Mouse (Mus musculus): ENCODE measurements around the gene Nynrin. TPM values are rescaled to one million over a fixed set of nuclear protein-coding genes. Genes with fewer than 3 reads are reported as not detected.

The Nynrin gene
- total RNA-seq, 2 experiments from 2014 or later = 1.6 to 2.0 TPM

- intact Hi-C loops (cut with DNase I) = loop anchor here (2.0 kb wide), 1 partner anchor 16 kb away; the partner anchor contains the start of gene Sdr39u1
- no peak for DNase-seq
- peak overlapping the region; percentile 95 for H3K27ac ChIP-seq
Measured at GRCm38 (mm10) chr14:55885114-55885790, 31.4 kb downstream of the Nynrin start.

GRCm38 (mm10) chr14:55885791-55886271, 32.0 kb downstream of the Nynrin start:
- Histone ChIP-seq H3K4me3 (peak overlapping the region; percentile 75), H3K27ac (peak overlapping the region; percentile 95)
- DNase-seq = peak; percentile 71
- no peak for TF ChIP-seq CTCF (IDR thresholded peaks at IDR 0.05)
- intact Hi-C loops (cut with DNase I) = loop anchor here (2.0 kb wide), 1 partner anchor 15 kb away; the partner anchor contains the start of gene Sdr39u1

More at GRCm38 (mm10) chr14:55885114-55885790, 31.4 kb downstream of the Nynrin start:
- TF ChIP-seq CTCF (IDR thresholded peaks at IDR 0.05) = no peak
- peak overlapping the region; percentile 75 for H3K4me3 ChIP-seq

- intact Hi-C loops (cut with DNase I) = no loop called here
- peak overlapping the region; percentile 75 for H3K4me3 ChIP-seq
- DNase-seq = no peak
- peak overlapping the region; percentile 95 for H3K27ac ChIP-seq
- TF ChIP-seq CTCF (IDR thresholded peaks at IDR 0.05) = no peak
Measured at GRCm38 (mm10) chr14:55886571-55887382, 33.0 kb downstream of the Nynrin start.

- no peak overlapping the region for H3K27ac ChIP-seq
- no peak overlapping the region for H3K4me3 ChIP-seq
- intact Hi-C loops (cut with DNase I) = no loop called here
- no peak for DNase-seq
- TF ChIP-seq CTCF (IDR thresholded peaks at IDR 0.05) = no peak
Measured at GRCm38 (mm10) chr14:55897671-55898070, 43.9 kb downstream of the Nynrin start.

- H3K4me3 ChIP-seq = no peak overlapping the region
- DNase-seq = no peak
- TF ChIP-seq CTCF (IDR thresholded peaks at IDR 0.05) = no peak
- H3K27ac ChIP-seq = peak overlapping the region; percentile 95
- intact Hi-C loops (cut with DNase I) = no loop called here
Measured at GRCm38 (mm10) chr14:55898947-55899346, 45.1 kb downstream of the Nynrin start.

- peak within 1 kb of the TSS; percentile 75 for H3K4me3 ChIP-seq
- TF ChIP-seq CTCF (IDR thresholded peaks at IDR 0.05) = no peak
- DNase-seq = peak; percentile 91
- intact Hi-C loops (cut with DNase I) = loop anchor here (2.0 kb wide), 2 partner anchors 15 to 19 kb away; partner anchors contain the start of genes Cbln3 and Khnyn
- H3K27ac ChIP-seq = peak within 1 kb of the TSS; percentile 95
Measured at GRCm38 (mm10) chr14:55899701-55900413, 46.0 kb downstream of the Nynrin start, which contains the start of gene Sdr39u1. Gene Sdr39u1, minus strand, starts transcription at chr14:55900293.

- Histone ChIP-seq H3K27ac (peak overlapping the region; percentile 95), H3K4me3 (peak overlapping the region; percentile 75)
- TF ChIP-seq CTCF (IDR thresholded peaks at IDR 0.05) = no peak
- no peak for DNase-seq
- intact Hi-C loops (cut with DNase I) = loop anchor here (2.0 kb wide), 2 partner anchors 16 to 18 kb away; partner anchors contain the start of genes Cbln3 and Khnyn
Measured at GRCm38 (mm10) chr14:55900414-55900755, 46.6 kb downstream of the Nynrin start.

- TF ChIP-seq CTCF (IDR thresholded peaks at IDR 0.05) = peak; percentile 27; the same call in 1 of the 2 replicates
- H3K27ac ChIP-seq = no peak overlapping the region
- H3K4me3 ChIP-seq = no peak overlapping the region
- intact Hi-C loops (cut with DNase I) = no loop called here
- no peak for DNase-seq
Measured at GRCm38 (mm10) chr14:55905518-55905917, 51.7 kb downstream of the Nynrin start.

GRCm38 (mm10) chr14:55913406-55913805, 59.6 kb downstream of the Nynrin start:
- Histone ChIP-seq H3K27ac (no peak overlapping the region), H3K4me3 (no peak overlapping the region)
- TF ChIP-seq CTCF (IDR thresholded peaks at IDR 0.05) = no peak
- no peak for DNase-seq
- intact Hi-C loops (cut with DNase I) = no loop called here

GRCm38 (mm10) chr14:55918240-55919082, 64.7 kb downstream of the Nynrin start:
- Histone ChIP-seq H3K27ac (no peak overlapping the region), H3K4me3 (no peak overlapping the region)
- DNase-seq = peak; percentile 70
- intact Hi-C loops (cut with DNase I) = loop anchor here (1.0 to 2.0 kb wide), 3 partner anchors 18 to 96 kb away; partner anchors contain the start of gene Sdr39u1
- TF ChIP-seq CTCF (IDR thresholded peaks at IDR 0.05) = peak; percentile 89

GRCm38 (mm10) chr14:55922475-55923232, 68.8 kb downstream of the Nynrin start:
- Histone ChIP-seq H3K4me3 (no peak overlapping the region), H3K27ac (no peak overlapping the region)
- TF ChIP-seq CTCF (IDR thresholded peaks at IDR 0.05) = no peak
- intact Hi-C loops (cut with DNase I) = no loop called here
- DNase-seq = no peak

Other genes with a start within 250 kb of the Nynrin start
- gene Rec8, start 236.0 kb upstream of the Nynrin start, total RNA-seq (2021) = not detected
- 10 to 100 TPM; 73.2 to 81.0 TPM for gene Ipo4, start 218.1 kb upstream of the Nynrin start, total RNA-seq (2021)
- 1 to 10 TPM; 1.1 to 2.3 TPM for gene Gm49378, start 216.1 kb upstream of the Nynrin start, total RNA-seq (2021)
- gene Tm9sf1, start 210.2 kb upstream of the Nynrin start, total RNA-seq (2021) = 10 to 100 TPM; 15.0 to 21.3 TPM
- under 1 TPM; 0.20 to 0.28 TPM for gene Tssk4, start 203.8 kb upstream of the Nynrin start, total RNA-seq (2021)
- 10 to 100 TPM; 17.4 to 23.8 TPM for gene Mdp1, start 193.5 kb upstream of the Nynrin start, total RNA-seq (2021)
- 1 to 10 TPM; 2.4 to 3.1 TPM for gene Gmpr2, start 182.1 kb upstream of the Nynrin start, total RNA-seq (2021)
- gene Nedd8, start 181.9 kb upstream of the Nynrin start, total RNA-seq (2021) = 100 to 1,000 TPM; 188 to 211 TPM
- 10 to 100 TPM; 10.4 to 13.1 TPM for gene Tinf2, start 172.2 kb upstream of the Nynrin start, total RNA-seq (2021)
- gene Tgm1, start 140.1 kb upstream of the Nynrin start, total RNA-seq (2021) = under 1 TPM in 1 of 2 experiments, not detected in 1; 0.11 TPM
- gene Rabggta, start 131.7 kb upstream of the Nynrin start, total RNA-seq (2021) = 10 to 100 TPM in 1 of 2 experiments, 1 to 10 TPM in 1; 9.8 to 10.6 TPM
- 10 to 100 TPM; 29.1 to 33.0 TPM for gene Dhrs1, start 108.3 kb upstream of the Nynrin start, total RNA-seq (2021)
- gene Nop9, start 108.3 kb upstream of the Nynrin start, total RNA-seq (2021) = 10 to 100 TPM in 1 of 2 experiments, 1 to 10 TPM in 1; 9.8 to 10.4 TPM
- not detected for gene Cideb, start 95.6 kb upstream of the Nynrin start, total RNA-seq (2021)
- gene Ltb4r2, start 92.6 kb upstream of the Nynrin start, total RNA-seq (2021) = not detected
- gene Ltb4r1, start 88.0 kb upstream of the Nynrin start, total RNA-seq (2021) = under 1 TPM in 1 of 2 experiments, not detected in 1; 0.18 TPM
- 10 to 100 TPM in 1 of 2 experiments, 1 to 10 TPM in 1; 6.8 to 10.1 TPM for gene Adcy4, start 69.9 kb upstream of the Nynrin start, total RNA-seq (2021)
- gene Ripk3, start 65.1 kb upstream of the Nynrin start, total RNA-seq (2021) = 1 to 10 TPM in 1 of 2 experiments, under 1 TPM in 1; 0.64 to 1.1 TPM
- gene Nfatc4, start 30.9 kb upstream of the Nynrin start, total RNA-seq (2021) = 1 to 10 TPM; 3.4 to 3.8 TPM
- not detected for gene Cbln3, start 30.4 kb downstream of the Nynrin start, total RNA-seq (2021)
- gene Khnyn, start 30.9 kb downstream of the Nynrin start, total RNA-seq (2021) = 1 to 10 TPM; 6.4 to 8.1 TPM
- gene Sdr39u1, start 46.3 kb downstream of the Nynrin start, total RNA-seq (2021) = 100 to 1,000 TPM; 113 to 127 TPM
- 1 to 10 TPM in 1 of 2 experiments, under 1 TPM in 1; 0.99 to 3.2 TPM for gene Cma1, start 90.7 kb downstream of the Nynrin start, total RNA-seq (2021)
- gene Cma2, start 97.0 kb downstream of the Nynrin start, total RNA-seq (2021) = under 1 TPM in 1 of 2 experiments, not detected in 1; 0.28 TPM
- not detected for gene Mcpt1, start 164.0 kb downstream of the Nynrin start, total RNA-seq (2021)
- not detected for gene Mcpt9, start 176.5 kb downstream of the Nynrin start, total RNA-seq (2021)
- not detected for gene Mcpt2, start 188.0 kb downstream of the Nynrin start, total RNA-seq (2021)
- 1 to 10 TPM; 2.1 to 4.0 TPM for gene Mcpt4, start 208.3 kb downstream of the Nynrin start, total RNA-seq (2021)
- not detected for gene Mcpt8, start 231.3 kb downstream of the Nynrin start, total RNA-seq (2021)
- gene Ctsg, start 248.6 kb downstream of the Nynrin start, total RNA-seq (2021) = not detected